Mouse (Mus musculus) embryonic fibroblast, embryonic 13.5 days (primary cell): Measurements from ENCODE around the gene Glis1.

ENCODE experiments used
- CTCF ChIP-seq: IDR thresholded peaks from 2 replicates; pipeline ENCODE4 v1.5.1; 2011; ENCODE audit warnings: mild to moderate bottlenecking, control low read depth, low read length, moderate library complexity, borderline replicate concordance; ENCODE audit not compliant: insufficient read depth
- POLR2A ChIP-seq: IDR thresholded peaks from 2 replicates; pipeline ENCODE4 v1.6.1; 2011; ENCODE audit warnings: low read depth, mild to moderate bottlenecking, control low read depth, low read length, moderate library complexity

DNA sequence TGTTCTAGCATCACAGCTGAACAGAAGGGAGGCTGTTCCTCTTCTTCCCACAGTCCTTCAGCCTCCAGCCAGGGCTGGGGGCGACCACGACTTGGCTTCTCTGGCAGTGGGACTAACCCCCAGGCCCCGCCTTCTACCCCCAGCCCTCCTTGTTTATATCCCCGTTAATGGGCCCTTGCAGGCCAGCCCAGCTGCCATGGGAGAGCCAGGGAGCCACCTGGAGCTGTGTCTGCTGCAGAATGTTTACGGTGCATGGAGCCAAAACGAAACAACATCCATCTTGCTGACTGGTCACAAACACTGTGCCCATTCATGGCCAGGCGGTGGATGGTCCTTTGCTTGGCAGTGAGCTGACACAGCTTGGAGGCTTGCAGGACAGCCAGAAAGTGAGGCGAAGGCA is 112.1 kb downstream of the Glis1 start:
- TF ChIP-seq POLR2A (no peak), CTCF (no peak)
